Mouse (Mus musculus): Measurements from ENCODE around the gene Synpo2l.
A peak's percentile ranks its signal among the peaks of the same experiment; 100 is the strongest.
"Not testable (repeated sequence)": the region's sequence is repeated elsewhere in the genome, so short reads cannot be mapped to it uniquely, and the experiment has no call there.

Synpo2l gene

DNA sequence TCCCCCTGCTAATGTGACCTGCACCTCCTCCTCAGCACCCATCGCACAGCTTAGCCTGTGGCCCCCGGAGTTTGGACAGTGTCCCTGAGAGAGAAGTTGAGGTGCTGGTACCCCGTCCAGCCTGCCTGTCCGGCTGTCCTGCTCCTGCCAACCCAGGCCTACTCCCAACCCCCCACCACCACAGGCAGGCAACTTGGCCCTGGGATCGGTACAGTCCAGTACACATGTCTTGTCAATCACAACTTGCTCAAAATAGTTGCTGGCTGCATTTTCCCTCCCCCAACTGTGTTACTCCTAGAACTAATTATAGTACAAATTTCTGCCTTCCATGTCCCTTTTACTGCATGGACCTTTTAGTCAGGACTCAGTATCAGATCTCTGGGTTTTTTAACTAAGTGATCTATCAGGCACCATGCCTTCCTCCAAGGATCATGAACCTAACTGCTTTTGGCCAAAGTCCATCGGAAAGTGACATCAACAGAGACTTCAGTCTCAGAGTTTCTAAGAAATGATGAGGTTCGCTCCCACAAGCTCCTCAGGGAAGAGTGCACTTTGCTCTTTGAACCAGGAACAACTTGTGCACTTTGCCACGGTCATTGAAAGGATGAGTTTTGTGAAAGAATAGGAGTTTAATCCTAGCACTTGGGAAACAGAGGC, at the start of gene Synpo2l:
TSS of gene Synpo2l (minus strand) at position 201 of the 657 bp plus-strand sequence.
- no peak for DNase-seq (ENCODE audit: extremely low read depth, insufficient read length, low spot score)

DNA sequence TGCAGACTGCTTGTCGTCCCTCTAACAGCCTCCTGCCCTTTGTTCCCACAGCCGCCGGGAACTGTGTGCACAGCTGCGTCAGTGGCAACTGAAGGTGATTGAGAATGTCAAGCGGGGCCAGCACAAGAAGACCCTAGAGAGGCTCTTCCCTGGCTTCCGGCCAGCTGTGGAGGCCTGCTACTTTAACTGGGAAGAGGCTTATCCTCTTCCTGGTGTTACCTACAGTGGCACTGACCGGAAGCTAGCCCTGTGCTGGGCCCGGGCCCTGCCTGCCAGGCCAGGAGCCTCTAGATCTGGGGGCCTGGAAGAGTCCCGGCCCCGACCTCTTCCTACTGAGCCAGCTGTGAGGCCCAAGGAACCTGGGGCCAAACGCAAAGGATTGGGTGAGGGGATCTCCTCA, 45.7 kb upstream of the Synpo2l start:
- no peak for DNase-seq (ENCODE audit: extremely low read depth, insufficient read length, low spot score)

DNA sequence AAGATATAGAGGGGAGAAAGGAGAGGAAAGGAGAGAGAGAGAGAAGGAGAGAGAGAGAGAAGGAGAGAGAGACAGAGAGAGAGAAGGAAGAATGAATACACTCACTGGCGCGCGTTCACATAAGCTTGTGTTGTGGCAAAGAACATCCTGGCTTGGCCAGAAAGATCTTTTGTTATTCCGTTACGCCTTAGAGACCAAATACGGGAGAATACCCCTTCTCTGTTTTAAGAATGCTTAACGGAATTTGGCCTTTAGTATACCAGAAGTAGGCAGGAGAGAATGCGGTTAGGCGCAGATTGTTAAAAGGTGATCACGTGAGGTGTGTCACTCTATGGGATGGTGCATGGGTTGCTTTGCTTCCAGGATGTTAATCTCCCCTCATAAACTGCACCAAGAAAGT, 40.1 kb upstream of the Synpo2l start:
- DNase-seq (ENCODE audit: extremely low read depth, insufficient read length, low spot score), result no peak

DNA sequence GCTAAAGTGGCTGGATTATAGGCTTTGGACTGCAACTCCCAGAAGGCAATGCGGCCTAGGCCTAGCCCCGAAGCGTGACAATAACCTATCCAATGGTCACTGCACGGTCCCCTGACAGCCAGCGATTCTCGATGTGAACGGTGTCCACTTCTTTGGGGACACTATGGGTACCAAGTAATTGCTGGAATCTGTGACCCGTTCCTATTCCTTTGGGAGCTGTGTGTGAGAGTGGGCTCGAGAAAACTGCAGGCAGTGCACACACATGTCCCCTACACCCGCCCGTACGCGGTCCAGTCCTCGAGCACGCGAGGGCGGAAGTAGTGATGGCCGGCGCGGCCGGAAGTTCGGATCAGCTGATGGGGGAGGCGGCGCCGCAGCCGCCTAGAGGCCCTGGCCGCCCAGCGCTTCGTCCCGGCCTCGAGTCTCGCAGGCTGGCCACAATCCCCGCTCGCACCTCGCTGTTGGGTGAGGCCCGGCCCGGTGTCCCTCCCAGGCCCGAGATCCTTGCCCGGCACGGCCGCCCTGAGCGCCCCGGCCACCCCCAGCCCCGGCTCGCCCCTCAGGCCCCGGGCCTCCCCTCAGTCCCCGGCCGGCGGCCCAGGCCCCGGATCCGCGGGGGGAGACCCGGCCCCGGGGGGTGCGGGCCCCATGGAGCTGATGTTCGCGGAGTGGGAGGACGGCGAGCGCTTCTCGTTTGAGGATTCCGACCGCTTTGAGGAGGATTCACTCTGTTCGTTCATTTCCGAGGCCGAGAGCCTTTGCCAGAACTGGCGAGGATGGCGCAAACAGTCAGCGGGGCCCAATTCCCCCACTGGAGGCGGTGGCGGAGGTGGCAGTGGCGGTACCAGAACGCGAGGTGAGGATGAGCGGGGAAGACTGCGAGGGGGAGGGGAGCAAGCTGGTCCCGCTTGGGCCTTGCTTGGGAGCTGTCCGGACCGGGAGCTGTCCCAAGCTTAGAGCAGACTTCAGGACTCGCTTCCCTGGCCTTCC, 39.3 kb upstream of the Synpo2l start, which contains the start of gene Zswim8:
TSS of gene Zswim8 (plus strand) at position 352 of the 990 bp plus-strand sequence.
- peak; percentile 89 for DNase-seq (ENCODE audit: extremely low read depth, insufficient read length, low spot score)

DNA sequence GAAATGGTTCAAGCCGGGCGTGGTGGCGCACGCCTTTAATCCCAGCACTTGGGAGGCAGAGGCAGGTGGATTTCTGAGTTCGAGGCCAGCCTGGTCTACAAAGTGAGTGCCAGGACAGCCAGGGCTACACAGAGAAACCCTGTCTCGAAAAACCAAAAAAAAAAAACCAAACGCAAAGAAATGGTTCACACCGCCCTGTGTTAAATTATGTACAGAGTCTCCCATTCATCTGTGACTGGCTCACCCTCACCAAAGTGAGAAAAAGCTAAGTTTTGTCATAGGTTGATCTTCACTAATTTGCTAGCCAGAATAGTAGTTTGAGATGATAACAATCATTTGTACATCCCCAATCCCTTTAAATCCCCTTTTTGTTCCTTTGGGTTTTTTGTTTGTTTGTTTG, 35.3 kb upstream of the Synpo2l start:
- not testable (repeated sequence) for DNase-seq (ENCODE audit: extremely low read depth, insufficient read length, low spot score)

DNA sequence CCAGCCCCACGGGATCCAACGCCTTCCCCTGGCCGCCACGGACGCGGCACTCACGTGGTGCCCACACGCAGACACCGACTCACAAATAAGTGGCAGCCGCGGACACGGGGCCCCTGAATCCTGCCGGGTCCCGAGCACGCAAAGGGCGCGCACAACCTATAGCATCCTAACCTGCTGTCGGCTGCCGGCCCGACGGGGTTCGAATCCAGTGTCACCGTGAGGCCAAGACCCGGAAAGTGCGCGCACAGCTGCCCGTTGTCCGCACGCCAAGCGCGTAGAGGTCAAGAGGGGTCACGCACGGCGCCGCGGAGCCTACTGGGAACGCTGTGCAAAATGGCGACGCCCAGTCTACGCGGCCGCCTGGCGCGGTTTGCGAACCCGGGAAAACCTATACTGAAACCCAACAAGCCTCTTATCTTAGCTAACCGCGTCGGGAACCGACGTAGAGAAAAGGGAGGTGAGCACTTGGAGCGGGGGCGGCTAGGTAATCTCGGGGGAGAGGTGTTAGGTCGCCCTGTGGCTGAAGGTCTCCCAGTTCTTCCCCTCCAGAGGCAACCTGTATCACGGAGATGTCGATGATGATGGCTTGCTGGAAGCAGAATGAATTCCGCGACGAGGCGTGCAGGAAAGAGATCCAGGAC, 34.7 kb upstream of the Synpo2l start, which contains the start of gene Chchd1:
TSS of gene Chchd1 (plus strand) at position 266 of the 641 bp plus-strand sequence.
- peak; percentile 89 for DNase-seq (ENCODE audit: extremely low read depth, insufficient read length, low spot score)

DNA sequence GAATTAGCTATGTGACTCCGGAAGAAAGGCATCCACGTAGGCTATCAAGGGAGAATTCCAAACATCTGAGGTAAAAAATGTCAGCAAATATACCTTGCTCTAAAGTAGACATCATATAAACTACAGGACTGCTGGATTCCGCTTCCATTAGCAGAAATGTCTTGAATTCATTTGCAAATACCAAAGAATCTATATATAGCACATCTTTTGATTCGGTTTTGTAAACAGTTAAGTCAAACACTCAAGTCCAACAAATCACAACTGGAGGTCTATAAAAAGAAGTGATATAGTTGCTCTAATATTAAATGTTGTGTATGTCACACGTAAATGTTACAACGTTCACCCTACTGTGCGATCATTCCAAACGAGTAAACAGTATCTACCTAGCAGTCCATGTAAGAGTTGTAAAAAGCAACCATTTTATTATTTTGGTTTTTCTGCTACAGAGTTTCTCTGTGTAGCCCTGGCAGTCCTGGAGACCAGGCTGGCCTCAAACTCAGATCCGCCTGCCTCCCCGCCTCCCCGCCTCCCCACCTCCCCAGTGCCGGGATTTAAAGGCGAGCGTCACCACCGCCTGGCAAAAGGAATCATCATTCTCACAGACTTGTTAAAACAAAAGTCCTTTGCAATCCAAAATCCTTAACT, 34.1 kb upstream of the Synpo2l start:
- no peak for DNase-seq (ENCODE audit: extremely low read depth, insufficient read length, low spot score)

DNA sequence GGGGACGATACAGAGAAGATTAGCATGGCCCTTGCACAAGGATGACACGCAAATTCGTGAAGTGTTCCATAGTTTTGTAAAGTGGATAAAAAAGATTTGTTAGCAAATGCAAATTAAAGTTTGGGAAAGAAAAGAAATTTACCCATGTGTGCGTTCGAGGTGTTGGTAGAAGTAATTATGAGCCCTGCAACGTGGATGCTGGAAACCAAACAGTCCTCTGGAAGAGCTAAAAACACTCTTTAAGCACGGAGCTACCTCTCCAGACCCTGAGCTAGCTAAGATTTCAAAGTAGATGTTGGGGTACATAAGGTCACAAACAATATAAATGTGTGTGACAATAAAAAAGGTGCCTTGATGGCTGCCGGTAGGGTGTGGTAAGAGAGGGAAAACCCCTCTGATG, 33.4 kb upstream of the Synpo2l start:
- DNase-seq (ENCODE audit: extremely low read depth, insufficient read length, low spot score), result no peak

DNA sequence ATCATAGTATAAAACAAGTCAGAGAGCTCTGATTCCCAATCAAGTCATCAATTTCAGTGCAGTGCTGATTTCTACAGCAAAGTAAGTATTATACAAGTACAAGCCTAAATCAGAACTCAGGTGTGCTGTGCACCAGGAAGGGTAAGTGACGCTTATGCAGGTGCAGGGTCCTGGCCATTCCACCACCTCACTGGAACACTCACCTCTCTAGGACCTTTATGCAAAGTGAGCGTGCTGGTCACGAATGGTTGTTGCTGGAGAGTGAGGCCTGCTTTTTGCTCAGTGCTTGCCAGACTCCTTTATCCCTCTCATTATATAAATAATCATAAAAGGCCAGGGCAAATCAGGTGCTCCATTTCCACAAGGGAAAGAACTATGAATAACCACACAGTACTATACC, 32.2 kb upstream of the Synpo2l start:
- no peak for DNase-seq (ENCODE audit: extremely low read depth, insufficient read length, low spot score)

DNA sequence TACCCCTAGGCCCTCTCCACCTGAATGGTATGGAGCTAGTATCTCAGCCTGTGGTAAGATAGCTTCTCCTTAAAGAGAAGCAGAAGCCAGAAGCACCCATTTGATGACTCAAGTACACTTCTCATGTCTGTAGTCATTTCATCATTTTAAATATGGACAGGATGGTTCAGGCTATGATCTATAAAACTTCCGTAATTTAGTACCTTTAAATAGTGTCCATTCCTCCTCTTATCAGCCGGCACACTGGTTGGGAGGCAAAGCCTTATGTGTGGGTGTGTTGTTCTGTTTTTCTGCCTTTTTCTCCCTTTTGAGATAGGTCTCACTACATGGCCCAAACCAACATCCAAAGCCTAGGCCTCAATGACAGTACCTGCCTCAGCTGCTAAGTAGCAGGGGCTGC, 30.4 kb upstream of the Synpo2l start:
- no peak for DNase-seq (ENCODE audit: extremely low read depth, insufficient read length, low spot score)

DNA sequence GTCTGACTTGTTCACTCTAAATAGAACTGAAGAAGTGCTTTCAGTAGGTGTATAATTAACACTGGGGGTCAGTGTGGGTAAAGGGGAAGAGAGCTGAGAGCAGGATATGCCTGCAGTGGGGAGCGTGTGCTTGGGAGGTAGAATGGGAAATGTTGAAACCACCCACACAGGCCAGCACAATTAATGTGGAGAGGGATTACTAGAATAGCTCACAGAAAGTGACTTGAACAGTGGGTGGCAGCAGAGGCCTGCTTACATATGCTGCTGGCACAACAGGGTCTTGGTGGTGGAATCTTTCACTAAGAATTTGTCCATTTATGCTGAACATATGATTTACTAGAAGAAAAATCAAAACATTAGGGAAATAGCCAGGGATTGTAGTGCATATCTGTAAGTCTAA, 28.8 kb upstream of the Synpo2l start:
- no peak for DNase-seq (ENCODE audit: extremely low read depth, insufficient read length, low spot score)

DNA sequence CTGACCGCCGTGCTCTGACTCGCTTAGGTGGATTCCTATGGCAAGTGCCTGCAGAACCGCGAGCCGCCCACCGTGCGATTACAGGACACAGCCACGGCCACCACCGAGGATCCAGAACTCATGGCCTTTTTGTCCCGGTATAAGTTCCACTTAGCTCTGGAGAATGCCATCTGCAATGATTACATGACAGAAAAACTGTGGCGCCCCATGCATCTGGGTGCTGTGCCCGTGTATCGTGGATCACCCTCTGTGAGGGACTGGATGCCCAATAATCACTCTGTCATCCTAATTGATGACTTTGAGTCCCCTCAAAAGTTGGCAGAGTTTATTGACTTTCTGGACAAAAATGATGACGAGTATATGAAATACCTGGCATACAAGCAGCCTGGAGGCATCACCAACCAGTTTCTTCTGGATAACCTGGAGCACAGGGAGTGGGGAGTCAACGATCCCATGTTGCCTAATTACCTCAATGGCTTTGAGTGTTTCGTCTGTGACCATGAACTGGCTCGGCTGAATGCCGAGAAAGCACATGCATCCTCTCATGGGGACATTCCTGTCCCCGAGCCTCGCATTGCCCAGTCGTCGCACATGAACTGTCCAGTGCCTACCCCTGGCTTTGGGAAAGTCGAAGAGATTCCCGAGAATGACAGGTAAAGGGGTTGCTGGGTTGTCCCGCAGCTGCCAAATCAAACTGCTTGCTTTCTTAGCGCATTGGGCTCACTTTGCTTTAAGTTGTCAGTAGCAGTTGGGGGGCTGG, 27.8 kb upstream of the Synpo2l start:
- no peak for DNase-seq (ENCODE audit: extremely low read depth, insufficient read length, low spot score)

DNA sequence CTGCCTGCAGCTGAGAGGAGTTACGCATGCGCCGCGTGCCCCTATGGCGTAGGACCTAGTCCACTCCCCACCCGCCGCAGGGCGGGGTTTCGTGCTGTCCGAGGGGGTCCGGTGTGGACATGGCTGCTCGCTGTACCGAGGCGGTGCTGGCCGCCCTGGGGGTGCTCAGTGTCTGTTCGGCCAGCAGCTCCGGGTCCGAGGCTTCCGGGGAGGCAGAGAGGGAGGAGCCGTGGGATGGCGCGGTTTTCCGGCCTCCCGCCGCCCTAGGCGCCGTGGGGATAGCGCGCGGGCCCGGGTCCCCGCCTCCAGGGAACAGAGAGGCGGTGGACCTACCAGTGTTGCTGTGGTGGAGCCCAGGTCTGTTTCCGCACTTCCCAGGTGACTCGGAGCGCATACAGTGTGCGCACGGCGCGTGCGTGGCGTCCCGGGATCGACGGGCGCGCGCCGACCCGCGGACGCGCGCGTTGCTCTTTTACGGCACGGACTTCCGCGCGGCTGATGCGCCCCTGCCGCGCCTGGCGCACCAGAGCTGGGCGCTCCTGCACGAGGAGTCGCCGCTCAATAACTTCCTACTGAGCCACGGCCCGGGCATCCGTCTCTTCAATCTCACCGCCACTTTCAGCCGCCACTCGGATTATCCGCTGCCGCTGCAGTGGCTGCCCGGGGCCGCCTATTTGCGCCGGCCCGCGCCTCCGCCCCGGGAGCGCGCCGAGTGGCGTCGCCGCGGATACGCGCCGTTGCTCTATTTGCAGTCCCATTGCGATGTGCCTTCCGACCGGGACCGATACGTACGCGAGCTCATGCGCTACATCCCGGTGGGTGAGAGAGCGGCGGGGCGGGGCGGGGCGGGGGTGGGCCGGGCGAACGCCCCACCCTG, 27.0 kb upstream of the Synpo2l start, which contains the start of gene Fut11:
TSS of gene Fut11 (plus strand) at position 85 of the 877 bp plus-strand sequence.
- peak; percentile 92 for DNase-seq (ENCODE audit: extremely low read depth, insufficient read length, low spot score)

DNA sequence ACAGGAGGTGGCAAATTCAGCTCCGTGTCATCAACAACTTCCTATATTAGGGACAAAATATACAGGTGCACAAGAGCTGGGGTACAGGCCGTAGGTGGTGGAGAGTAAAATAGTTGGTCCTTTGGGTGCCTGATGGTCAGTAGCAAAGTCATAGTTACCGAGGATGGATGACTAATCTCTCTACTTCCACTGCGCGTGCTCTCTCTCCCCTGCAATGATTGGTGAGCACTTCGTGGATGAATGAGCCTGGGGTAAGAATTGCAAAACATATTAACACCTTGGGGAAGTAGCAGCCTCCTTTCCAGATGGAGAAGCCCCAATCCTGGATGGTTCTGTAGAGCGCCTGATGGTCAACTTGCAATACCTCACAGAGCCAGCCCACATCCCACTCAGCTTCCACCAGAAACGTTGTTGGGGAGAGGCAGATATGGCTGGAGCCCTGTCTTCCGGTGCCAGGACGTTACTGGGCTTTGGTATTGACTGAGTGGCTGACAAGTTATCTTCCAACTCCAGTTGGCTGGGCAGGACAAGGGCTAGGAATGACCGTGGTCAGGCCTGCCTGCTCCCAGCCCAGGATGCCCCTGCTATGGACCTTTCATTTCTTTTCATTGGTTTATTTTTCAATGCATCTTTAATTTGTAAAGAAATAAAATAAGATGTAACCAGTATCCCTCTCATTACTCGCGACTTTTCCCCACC, 26.2 kb upstream of the Synpo2l start:
- DNase-seq (ENCODE audit: extremely low read depth, insufficient read length, low spot score), result peak; percentile 30

DNA sequence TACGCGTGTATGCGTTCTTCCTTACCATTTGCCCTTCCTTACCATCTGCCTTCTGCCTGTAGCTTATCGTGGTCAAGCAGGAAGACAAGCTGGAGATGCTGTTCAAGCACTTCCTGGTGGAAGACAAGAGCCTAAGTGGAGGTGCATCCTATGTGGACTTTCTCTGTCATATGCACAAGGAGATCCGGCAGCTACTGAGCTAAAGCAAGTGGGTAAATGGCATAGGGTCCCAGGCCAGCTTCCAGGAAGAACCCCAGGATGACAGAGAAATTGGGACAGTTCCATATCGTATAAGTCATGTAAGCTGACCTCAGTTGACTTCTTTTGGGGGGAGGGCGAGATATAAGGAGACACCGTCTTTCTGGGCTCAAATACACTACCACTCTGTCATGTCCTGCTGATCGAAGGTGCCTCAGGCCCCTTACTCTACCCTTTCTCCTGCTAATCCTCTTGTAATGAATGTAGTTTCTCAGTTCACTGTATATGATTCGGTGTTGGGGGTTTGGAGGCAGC, 25.5 kb upstream of the Synpo2l start:
- no peak for DNase-seq (ENCODE audit: extremely low read depth, insufficient read length, low spot score)

DNA sequence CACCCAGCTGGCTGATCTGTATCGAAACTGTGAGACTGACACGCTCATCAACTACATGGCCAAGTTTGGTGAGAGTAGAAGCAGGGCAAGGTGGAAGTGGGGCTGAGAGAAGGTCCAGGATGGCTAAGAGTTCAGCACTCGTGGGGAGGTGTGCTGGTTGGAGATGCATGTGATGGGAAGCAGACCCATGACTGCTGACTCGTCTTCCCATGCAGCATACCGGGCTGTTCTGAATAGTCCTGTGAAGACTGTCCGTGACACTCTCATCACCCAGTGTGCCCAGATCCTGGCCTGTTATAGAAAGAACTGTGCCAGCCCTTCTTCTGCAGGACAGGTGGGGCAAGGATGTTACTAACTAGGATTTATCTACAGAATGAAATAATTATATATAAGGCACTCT, 23.6 kb upstream of the Synpo2l start:
- no peak for DNase-seq (ENCODE audit: extremely low read depth, insufficient read length, low spot score)

DNA sequence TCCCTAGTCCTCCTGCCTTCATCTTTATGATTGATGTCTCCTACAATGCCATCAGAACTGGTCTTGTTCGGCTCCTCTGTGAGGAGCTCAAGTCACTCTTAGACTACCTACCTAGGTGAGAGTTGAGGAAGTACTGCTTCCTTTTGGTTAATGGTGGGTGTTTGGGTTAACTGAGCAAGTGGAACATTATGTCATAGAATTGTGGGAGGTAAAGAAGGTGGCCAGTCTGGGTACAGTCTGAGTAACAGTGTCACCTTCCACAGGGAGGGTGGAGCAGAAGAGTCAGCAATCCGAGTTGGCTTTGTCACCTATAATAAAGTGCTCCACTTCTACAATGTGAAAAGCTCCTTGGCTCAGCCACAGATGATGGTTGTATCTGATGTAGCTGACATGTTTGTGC, 20.9 kb upstream of the Synpo2l start:
- no peak for DNase-seq (ENCODE audit: extremely low read depth, insufficient read length, low spot score)

DNA sequence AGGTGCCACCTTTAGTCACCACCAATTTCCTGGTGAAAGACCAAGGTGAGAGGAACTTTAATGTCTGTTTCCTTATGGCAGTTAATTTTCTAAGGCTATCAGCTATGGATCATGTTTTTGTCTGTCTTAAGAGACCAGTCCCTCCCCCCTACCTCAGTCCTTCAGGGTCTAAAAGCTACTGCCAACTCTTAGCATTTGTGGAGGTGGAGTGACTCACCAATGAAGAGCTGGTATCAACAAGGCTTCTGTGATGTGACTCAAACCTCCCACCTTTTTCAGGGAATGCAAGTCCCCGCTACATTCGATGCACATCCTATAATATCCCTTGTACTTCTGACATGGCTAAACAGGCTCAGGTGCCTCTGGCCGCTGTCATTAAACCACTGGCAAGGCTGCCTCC, 18.4 kb upstream of the Synpo2l start:
- no peak for DNase-seq (ENCODE audit: extremely low read depth, insufficient read length, low spot score)

All from 3134 (cell line).